Mouse (Mus musculus) ES-E14 (cell line): Measurements from ENCODE around the gene Olfr65. TPM values are rescaled to one million over a fixed set of nuclear protein-coding genes. Genes with fewer than 3 reads are reported as not detected.
A peak's percentile ranks its signal among the peaks of the same experiment; 100 is the strongest.

Experiments used
- DNase-seq: peaks from one replicate; pipeline ENCODE4 v3.0.0-alpha.2; 2013; ENCODE audit warnings: low read depth, low spot score
- H3K27ac ChIP-seq: 2 replicates; pipeline ENCODE4 v1.5.1; 2012; ENCODE audit warnings: low read depth, mild to moderate bottlenecking, low read length, moderate library complexity, mixed read lengths; ENCODE audit not compliant: poor library complexity, insufficient read depth, severe bottlenecking
- H3K36me3 ChIP-seq: 2 replicates; pipeline ENCODE4 v1.6.1; 2012; ENCODE audit warnings: mild to moderate bottlenecking, low read length, moderate library complexity, mixed read lengths; ENCODE audit not compliant: control insufficient read depth, poor library complexity, insufficient read depth, severe bottlenecking
- H3K4me1 ChIP-seq, 2 experiments: fragments of 150-350 bp in 1 of 2; sonication (generic) in 1 of 2; 2 replicates each; pipeline ENCODE4 v1.6.1; 2012; ENCODE audit warnings: low read length in 2 of 2, mild to moderate bottlenecking in 1 of 2, mixed read lengths in 1 of 2; ENCODE audit not compliant: control insufficient read depth in 2 of 2, insufficient read depth in 2 of 2, poor library complexity in 1 of 2
- H3K4me3 ChIP-seq, 2 experiments: fragments of 150-350 bp in 1 of 2; sonication (generic) in 1 of 2; 2 replicates each; pipeline ENCODE4 v1.5.1; 2012; ENCODE audit warnings: low read length in 2 of 2, low read depth in 1 of 2, mild to moderate bottlenecking in 1 of 2, mixed read lengths in 1 of 2; ENCODE audit not compliant: insufficient read depth in 1 of 2, poor library complexity in 1 of 2, severe bottlenecking in 1 of 2
- H3K9ac ChIP-seq: 2 replicates; pipeline ENCODE4 v1.6.1; 2012; ENCODE audit warnings: low read depth, mild to moderate bottlenecking, low read length, mixed read lengths; ENCODE audit not compliant: poor library complexity, insufficient read depth, severe bottlenecking
- H3K9me3 ChIP-seq: fragments of 150-350 bp; sonication (generic); 2 replicates; pipeline ENCODE4 v1.6.1; 2012; ENCODE audit warnings: low read depth, mild to moderate bottlenecking, low read length; ENCODE audit not compliant: control insufficient read depth, insufficient read depth
- CHD2 ChIP-seq: IDR thresholded peaks from 2 replicates; pipeline ENCODE4 v1.6.1; 2014; ENCODE audit warnings: mild to moderate bottlenecking, low read depth, low read length, inconsistent platforms
- HCFC1 ChIP-seq: IDR thresholded peaks from 2 replicates; pipeline ENCODE4 v1.6.1; 2012; ENCODE audit warnings: low read length, inconsistent platforms, borderline replicate concordance; ENCODE audit not compliant: insufficient read depth
- MAFK ChIP-seq: IDR thresholded peaks from 2 replicates; pipeline ENCODE4 v1.6.1; 2014; ENCODE audit warnings: mild to moderate bottlenecking, low read depth, low read length, inconsistent platforms; ENCODE audit not compliant: insufficient read depth
- ZC3H11A ChIP-seq: IDR thresholded peaks from 2 replicates; pipeline ENCODE4 v1.6.1; 2012; ENCODE audit warnings: low read depth, mild to moderate bottlenecking, inconsistent platforms, low read length, borderline replicate concordance
- ZNF384 ChIP-seq: IDR thresholded peaks from 2 replicates; pipeline ENCODE4 v1.6.1; 2012; ENCODE audit warnings: low read depth, low read length, inconsistent platforms
- in situ Hi-C, 2 experiments: fragments of 600-800 bp; cut with MboI; formaldehyde crosslinking; loops; one replicate each; pipeline ENCODE4 v1.15.1; 2025; ENCODE audit warnings: low sequenced_read_pairs in 2 of 2, inconsistent platforms in 1 of 2; ENCODE audit not compliant: unreplicated experiment in 2 of 2
- total RNA-seq: library from RNA; depleted of rRNA; stranded (reverse); fragments of 300-350 nt; gene quantifications from 2 replicates; pipeline ENCODE4 v1.2.3, GENCODE M21; 2012; rRNA removed

Gene Olfr65
- not detected in 2 replicates for total RNA-seq

- TF ChIP-seq CHD2 = no peak
- TF ChIP-seq ZC3H11A = no peak
- TF ChIP-seq ZNF384 = no peak
- TF ChIP-seq HCFC1 = no peak
- no peak for TF ChIP-seq MAFK
- no peaks in the 10 kb centered on the region for H3K36me3 ChIP-seq
- no peak within 1 kb of the TSS for H3K9ac ChIP-seq
- H3K27ac ChIP-seq = no peak within 1 kb of the TSS
- no peak within 1 kb of the TSS for H3K4me3 ChIP-seq
- DNase-seq = no peak
- H3K9me3 ChIP-seq = no peaks in the 10 kb centered on the region
- in situ Hi-C loops = no loop called here
- H3K4me1 ChIP-seq = no peaks in the 10 kb centered on the region
Observed at GRCm38 (mm10) chr7:103903187-103903586, at the start of gene Olfr65. TSS of gene Olfr65 (plus strand) at chr7:103903487.

- in situ Hi-C loops = no loop called here
- Histone ChIP-seq H3K36me3 (no peaks in the 10 kb centered on the region), H3K9ac (no peak overlapping the region), H3K9me3 (no peaks in the 10 kb centered on the region), H3K4me1 (no peaks in the 10 kb centered on the region), H3K27ac (no peak overlapping the region), H3K4me3 (no peak overlapping the region)
- no peak for DNase-seq
- TF ChIP-seq ZC3H11A (no peak), HCFC1 (no peak), CHD2 (no peak), ZNF384 (no peak), MAFK (no peak)
Observed at GRCm38 (mm10) chr7:103854669-103855068, 48.6 kb upstream of the Olfr65 start.

- no peak for DNase-seq
- in situ Hi-C loops = no loop called here
- 0 out of 4 replicates have a peak, but pooled peaks cover 0 to 3% of the 10 kb centered on the region in 2 experiments for H3K4me1 ChIP-seq
- H3K9me3 ChIP-seq = no peaks in the 10 kb centered on the region
- H3K9ac ChIP-seq = no peak overlapping the region
- H3K36me3 ChIP-seq = no peaks in the 10 kb centered on the region
- no peak for TF ChIP-seq MAFK
- no peak for TF ChIP-seq ZNF384
- TF ChIP-seq HCFC1 = no peak
- no peak for TF ChIP-seq ZC3H11A
- no peak for TF ChIP-seq CHD2
- no peak overlapping the region for H3K27ac ChIP-seq
- no peak overlapping the region for H3K4me3 ChIP-seq
Observed at GRCm38 (mm10) chr7:103859076-103859475, 44.2 kb upstream of the Olfr65 start.

- TF ChIP-seq MAFK (peak; percentile 98), HCFC1 (no peak)
- in situ Hi-C loops = no loop called here
- Histone ChIP-seq H3K4me1 (0 out of 4 replicates have a peak, but pooled peaks cover 0 to 3% of the 10 kb centered on the region in 2 experiments), H3K27ac (no peak overlapping the region), H3K9me3 (no peaks in the 10 kb centered on the region), H3K9ac (no peak overlapping the region), H3K4me3 (no peak overlapping the region), H3K36me3 (no peaks in the 10 kb centered on the region)
- DNase-seq = peak; percentile 77
Observed at GRCm38 (mm10) chr7:103860855-103861254, 42.4 kb upstream of the Olfr65 start.

- DNase-seq = no peak
- Histone ChIP-seq H3K27ac (no peak overlapping the region), H3K9ac (no peak overlapping the region), H3K36me3 (no peaks in the 10 kb centered on the region), H3K4me3 (no peak overlapping the region), H3K4me1 (0 out of 4 replicates have a peak, but pooled peaks cover 0 to 3% of the 10 kb centered on the region in 2 experiments), H3K9me3 (no peaks in the 10 kb centered on the region)
- in situ Hi-C loops = no loop called here
- no peak for TF ChIP-seq CHD2
- no peak for TF ChIP-seq HCFC1
Observed at GRCm38 (mm10) chr7:103861531-103861930, 41.8 kb upstream of the Olfr65 start.
